Mouse (Mus musculus) liver, embryonic 14.5 days (tissue): ENCODE results near the gene Spsb2. TPM values are rescaled to one million over a fixed set of nuclear protein-coding genes. Genes with fewer than 3 reads are reported as not detected.
A peak's percentile ranks its signal among the peaks of the same experiment; 100 is the strongest.

ENCODE experiments used
- ATAC-seq: fragments of 200-750 bp; cut with Nextera tagmentation; 2 replicates; pipeline ENCODE4 v1.8.0; 2017; ENCODE audit warnings: moderate number of reproducible peaks, mild to moderate bottlenecking, moderate library complexity; ENCODE audit not compliant: insufficient read depth
- DNase-seq, 3 experiments: peaks; one replicate each; pipeline ENCODE4 v3.0.0-alpha.2; 2012 to 2013; ENCODE audit warnings: low read depth in 3 of 3, low spot score in 3 of 3
- H3K27ac ChIP-seq: fragments of 300-500 bp; sonication (generic); 2 replicates; pipeline ENCODE4 v1.5.1; 2014; ENCODE audit warnings: moderate library complexity, mild to moderate bottlenecking, control low read depth, inconsistent platforms
- H3K27me3 ChIP-seq: fragments of 300-500 bp; sonication (generic); 2 replicates; pipeline ENCODE4 v1.6.1; 2014; ENCODE audit warnings: mild to moderate bottlenecking, low read length, moderate library complexity; ENCODE audit not compliant: control insufficient read depth, insufficient read depth
- H3K36me3 ChIP-seq: fragments of 300-500 bp; sonication (generic); replicated peaks from 2 replicates; pipeline ENCODE4 v1.6.1; 2014; ENCODE audit warnings: low read depth; ENCODE audit not compliant: control insufficient read depth, insufficient read depth
- H3K4me1 ChIP-seq, 2 experiments: fragments of 200-500 bp in 1 of 2; fragments of 300-500 bp in 1 of 2; sonication (generic) in 1 of 2; replicated peaks; 2 replicates each; pipeline ENCODE4 v1.6.1; 2012 to 2014; ENCODE audit warnings: antibody characterized with exemption in 1 of 2, inconsistent platforms in 1 of 2, low read length in 1 of 2; ENCODE audit not compliant: control insufficient read depth in 2 of 2, insufficient read depth in 2 of 2
- H3K4me2 ChIP-seq: fragments of 300-500 bp; sonication (generic); 2 replicates; pipeline ENCODE4 v1.6.1; 2014; ENCODE audit warnings: low read depth, mild to moderate bottlenecking, control low read depth, moderate library complexity
- H3K4me3 ChIP-seq, 2 experiments: fragments of 200-500 bp in 1 of 2; fragments of 300-500 bp in 1 of 2; sonication (generic) in 1 of 2; 2 replicates each; pipeline ENCODE4 v1.5.1; 2012 to 2014; ENCODE audit warnings: low read depth in 2 of 2, low read length in 2 of 2, mild to moderate bottlenecking in 2 of 2, control low read depth in 1 of 2, inconsistent platforms in 1 of 2, moderate library complexity in 1 of 2; ENCODE audit not compliant: insufficient read depth in 1 of 2
- H3K9ac ChIP-seq: fragments of 300-500 bp; sonication (generic); replicated peaks from 2 replicates; pipeline ENCODE4 v1.6.1; 2014; ENCODE audit warnings: mild to moderate bottlenecking, control low read depth, moderate library complexity
- H3K9me3 ChIP-seq: fragments of 300-500 bp; sonication (generic); 2 replicates; pipeline ENCODE4 v1.6.1; 2016; ENCODE audit warnings: low read length, mixed read lengths; ENCODE audit not compliant: control insufficient read depth
- CTCF ChIP-seq: IDR thresholded peaks from 2 replicates; pipeline ENCODE4 v1.5.1; 2016; ENCODE audit warnings: antibody characterized with exemption, low read depth, control low read depth
- EP300 ChIP-seq: IDR thresholded peaks from 2 replicates; pipeline ENCODE4 v1.6.1; 2016; ENCODE audit warnings: antibody characterized with exemption, low read depth
- WGBS: fragments of 180-500 bp; shearing (Covaris S2); extraction: QIAGEN DNeasy Blood & Tissue Kit; methylation state at CpG from one replicate; pipeline ENCODE4 v1.1.7; 2014; ENCODE audit not compliant: insufficient replicate concordance; 5-methylcytosine and 5-hydroxymethylcytosine counted together
- polyA plus RNA-seq, 2 experiments: library from polyadenylated mRNA; depleted of rRNA in 1 of 2; stranded (reverse) in 1 of 2; unstranded in 1 of 2; fragments of >200 nt; fragmentation: Nextera tagmentation in 1 of 2; extraction: Ambion mirVana in 1 of 2; gene quantifications; 2 replicates each; pipeline versions ENCODE4 v1.2.1 to v1.2.3; 2012 to 2014

The Spsb2 gene
- polyA plus RNA-seq, 2 experiments, result 4.7 to 5.0 TPM

GRCm38 (mm10) chr6:124779222-124779983, 29.1 kb upstream of the Spsb2 start, which contains the start of gene Lrrc23:
TSS of gene Lrrc23 (minus strand) at chr6:124779727.
- Histone ChIP-seq H3K4me2 (peak within 1 kb of the TSS; percentile 52), H3K4me1 (peaks cover 0 to 8% of the 10 kb centered on the region in 2 experiments; a peak in 2 of 4 replicates), H3K9me3 (no peaks in the 10 kb centered on the region), H3K36me3 (no peaks in the 10 kb centered on the region), H3K27me3 (peaks cover 17% of the 10 kb centered on the region), H3K4me3 (peak within 1 kb of the TSS; percentile 23 to 28; a peak in 2 of 4 replicates), H3K9ac (no peak within 1 kb of the TSS), H3K27ac (no peak within 1 kb of the TSS)
- TF ChIP-seq EP300 (no peak), CTCF (no peak)
- ATAC-seq, result no peak
- 4% methylated on average over 23 of the region's 23 CpGs for WGBS
- DNase-seq, result peak in 1 of 3 experiments; percentile 33

- Histone ChIP-seq H3K4me2 (peak overlapping the region; percentile 52), H3K27me3 (peaks cover 17% of the 10 kb centered on the region), H3K36me3 (no peaks in the 10 kb centered on the region), H3K27ac (no peak overlapping the region), H3K9me3 (no peaks in the 10 kb centered on the region), H3K9ac (no peak overlapping the region), H3K4me3 (peak overlapping the region; percentile 23 to 28; a peak in 2 of 4 replicates), H3K4me1 (peaks cover 0 to 8% of the 10 kb centered on the region in 2 experiments; a peak in 2 of 4 replicates)
- DNase-seq (no peak), ATAC-seq (no peak)
- WGBS, result 15% methylated on average over 10 of the region's 10 CpGs
- TF ChIP-seq EP300, result no peak
- no peak for TF ChIP-seq CTCF
These were observed 28.5 kb upstream of the Spsb2 start for GRCm38 (mm10) chr6:124779984-124780416.

- Histone ChIP-seq H3K36me3 (no peaks in the 10 kb centered on the region), H3K27me3 (peaks cover 17% of the 10 kb centered on the region), H3K4me1 (peaks cover 0 to 8% of the 10 kb centered on the region in 2 experiments; a peak in 2 of 4 replicates), H3K4me3 (no peak overlapping the region), H3K9ac (no peak overlapping the region), H3K27ac (no peak overlapping the region), H3K9me3 (no peaks in the 10 kb centered on the region), H3K4me2 (no peak overlapping the region)
- WGBS, result 77% methylated on average over 7 of the region's 7 CpGs
- no peak for ATAC-seq
- DNase-seq, result no peak
- TF ChIP-seq EP300, result no peak
- TF ChIP-seq CTCF, result no peak
These were observed 27.5 kb upstream of the Spsb2 start for GRCm38 (mm10) chr6:124780917-124781316.

GRCm38 (mm10) chr6:124782436-124782835, 26.0 kb upstream of the Spsb2 start:
- no peak for DNase-seq
- TF ChIP-seq EP300 (no peak), CTCF (no peak)
- no peaks in the 10 kb centered on the region for H3K36me3 ChIP-seq
- H3K27ac ChIP-seq, result no peak overlapping the region
- peaks cover 0 to 9% of the 10 kb centered on the region in 2 experiments; a peak in 2 of 4 replicates for H3K4me1 ChIP-seq
- H3K9ac ChIP-seq, result no peak overlapping the region
- no peaks in the 10 kb centered on the region for H3K9me3 ChIP-seq
- ATAC-seq, result no peak
- WGBS, result 17% methylated on average over 6 of the region's 6 CpGs
- peak overlapping the region in 1 of 2 experiments; percentile 24; a peak in 1 of 4 replicates for H3K4me3 ChIP-seq
- H3K27me3 ChIP-seq, result peaks cover 17% of the 10 kb centered on the region
- peak overlapping the region; percentile 6; the same call in 1 of the 2 replicates for H3K4me2 ChIP-seq

GRCm38 (mm10) chr6:124786756-124787420, 21.6 kb upstream of the Spsb2 start:
- Histone ChIP-seq H3K36me3 (no peaks in the 10 kb centered on the region), H3K9me3 (no peaks in the 10 kb centered on the region), H3K4me2 (no peak overlapping the region), H3K9ac (no peak overlapping the region), H3K27ac (no peak overlapping the region), H3K27me3 (no peaks in the 10 kb centered on the region), H3K4me1 (peaks cover 0 to 5% of the 10 kb centered on the region in 2 experiments; a peak in 2 of 4 replicates), H3K4me3 (no peak overlapping the region)
- DNase-seq, result no peak
- WGBS, result 42% methylated on average over 8 of the region's 8 CpGs
- TF ChIP-seq CTCF (no peak), EP300 (no peak)
- ATAC-seq, result peak; percentile 51
